Mouse (Mus musculus) neural tube, embryonic 10.5 days (tissue): ENCODE results near the gene Tor1a.
A peak's percentile ranks its signal among the peaks of the same experiment; 100 is the strongest.

Experiments used
- DNase-seq: peaks from one replicate; pipeline ENCODE4 v3.0.0-alpha.2; 2017; ENCODE audit warnings: low spot score; ENCODE audit errors: extremely low spot score

Tor1a gene

GRCm38 (mm10) chr2:30967352-30968327 lies at the start of gene Tor1a:
Gene Tor1a (minus strand): TSS chr2:30967933.
- DNase-seq: peak; percentile 90

GRCm38 (mm10) chr2:31013371-31014120 lies 45.8 kb upstream of the Tor1a start:
- no peak for DNase-seq

- no peak for DNase-seq
These were observed 39.5 kb upstream of the Tor1a start for GRCm38 (mm10) chr2:31007208-31007607.

- no peak for DNase-seq
These were observed 38.7 kb upstream of the Tor1a start for GRCm38 (mm10) chr2:31006434-31006833.

- DNase-seq: no peak
These were observed 37.7 kb upstream of the Tor1a start for GRCm38 (mm10) chr2:31005453-31005852.

- DNase-seq: no peak
These were observed 35.1 kb upstream of the Tor1a start for GRCm38 (mm10) chr2:31002857-31003256.

- no peak for DNase-seq
These were observed 30.9 kb upstream of the Tor1a start for GRCm38 (mm10) chr2:30998443-30999260.

- no peak for DNase-seq
These were observed 27.8 kb upstream of the Tor1a start for GRCm38 (mm10) chr2:30995432-30995996.

- no peak for DNase-seq
These were observed 27.1 kb upstream of the Tor1a start for GRCm38 (mm10) chr2:30994853-30995252.

GRCm38 (mm10) chr2:30990221-30990620 lies 22.5 kb upstream of the Tor1a start:
- no peak for DNase-seq

- no peak for DNase-seq
These were observed 17.6 kb upstream of the Tor1a start for GRCm38 (mm10) chr2:30985111-30986020.

- no peak for DNase-seq
These were observed 15.3 kb upstream of the Tor1a start for GRCm38 (mm10) chr2:30983024-30983423.

GRCm38 (mm10) chr2:30981790-30982513 lies 14.2 kb upstream of the Tor1a start, which contains the start of the genes BC005624 and Usp20:
Gene BC005624 (minus strand): TSS chr2:30982201.
Gene Usp20 (plus strand): TSS chr2:30982279.
- peak; percentile 99 for DNase-seq

- DNase-seq: peak; percentile 17
These were observed 907 bp downstream of the Tor1a start for GRCm38 (mm10) chr2:30966826-30967225.

GRCm38 (mm10) chr2:30965627-30966026 lies 2.1 kb downstream of the Tor1a start:
- DNase-seq: no peak

GRCm38 (mm10) chr2:30962570-30963254 lies 5.0 kb downstream of the Tor1a start:
- DNase-seq: no peak

GRCm38 (mm10) chr2:30959856-30960255 lies 7.9 kb downstream of the Tor1a start:
- DNase-seq: no peak

- DNase-seq: no peak
These were observed 9.0 kb downstream of the Tor1a start for GRCm38 (mm10) chr2:30958726-30959125.

GRCm38 (mm10) chr2:30957511-30957910 lies 10.2 kb downstream of the Tor1a start:
- no peak for DNase-seq
